Mouse (Mus musculus): ENCODE results near the gene Lsm3. TPM values are rescaled to one million over a fixed set of nuclear protein-coding genes. Genes with fewer than 3 reads are reported as not detected.

Gene Lsm3
- polyA plus RNA-seq, 1 experiment from 2014 or later, result 185 TPM

- Histone ChIP-seq H3K27ac (replicated peaks in 1 of 2; ENCODE audit: control insufficient read depth in 1 of 2, insufficient read depth in 1 of 2, low read depth in 2 of 2, low read length in 2 of 2) (no peak overlapping the region), H3K4me1 (ENCODE audit: control insufficient read depth in 2 of 2, insufficient read depth in 2 of 2, low read length in 2 of 2) (peaks cover 7 to 11% of the 10 kb centered on the region in 2 experiments), H3K4me3 (ENCODE audit: control insufficient read depth in 1 of 2, insufficient read depth in 1 of 2, low read depth in 1 of 2, low read length in 2 of 2) (no peak overlapping the region), H3K36me3 (ENCODE audit: control insufficient read depth, insufficient read depth, low read length) (no peaks in the 10 kb centered on the region), H3K9ac (ENCODE audit: low read length) (no peak overlapping the region), H3K27me3 (ENCODE audit: control insufficient read depth, insufficient read depth, low read length) (peaks cover 80% of the 10 kb centered on the region), H3K9me3 (ENCODE audit: control insufficient read depth, low read length) (peaks cover 4% of the 10 kb centered on the region; the same call in 1 of the 2 replicates), H3K4me2 (ENCODE audit: low read length) (no peak overlapping the region)
- WGBS, result 86% methylated on average over 11 of the region's 11 CpGs
- no peak for ATAC-seq (ENCODE audit: insufficient number of reproducible peaks, insufficient read depth, low FRiP score, low read depth)
Observed at GRCm38 (mm10) chr6:91536047-91536765, 20.5 kb downstream of the Lsm3 start.

GRCm38 (mm10) chr6:91541276-91541675 lies 25.5 kb downstream of the Lsm3 start:
- Histone ChIP-seq H3K36me3 (ENCODE audit: control insufficient read depth, insufficient read depth, low read length) (no peaks in the 10 kb centered on the region), H3K9ac (ENCODE audit: low read length) (no peak overlapping the region), H3K27ac (replicated peaks in 1 of 2; ENCODE audit: control insufficient read depth in 1 of 2, insufficient read depth in 1 of 2, low read depth in 2 of 2, low read length in 2 of 2) (no peak overlapping the region), H3K4me1 (ENCODE audit: control insufficient read depth in 2 of 2, insufficient read depth in 2 of 2, low read length in 2 of 2) (peaks cover 25 to 29% of the 10 kb centered on the region in 2 experiments), H3K4me2 (ENCODE audit: low read length) (no peak overlapping the region), H3K4me3 (ENCODE audit: control insufficient read depth in 1 of 2, insufficient read depth in 1 of 2, low read depth in 1 of 2, low read length in 2 of 2) (no peak overlapping the region), H3K27me3 (ENCODE audit: control insufficient read depth, insufficient read depth, low read length) (peaks cover 85% of the 10 kb centered on the region), H3K9me3 (ENCODE audit: control insufficient read depth, low read length) (peaks cover 4% of the 10 kb centered on the region; the same call in 1 of the 2 replicates)
- 46% methylated on average over 3 of the region's 3 CpGs for WGBS
- no peak for ATAC-seq (ENCODE audit: insufficient number of reproducible peaks, insufficient read depth, low FRiP score, low read depth)

- no peaks in the 10 kb centered on the region for H3K36me3 ChIP-seq (ENCODE audit: control insufficient read depth, insufficient read depth, low read length)
- no peak overlapping the region for H3K9ac ChIP-seq (ENCODE audit: low read length)
- H3K27ac ChIP-seq (replicated peaks in 1 of 2; ENCODE audit: control insufficient read depth in 1 of 2, insufficient read depth in 1 of 2, low read depth in 2 of 2, low read length in 2 of 2), result peak overlapping the region in 1 of 2 experiments; percentile 67; a peak in 2 of 4 replicates
- H3K27me3 ChIP-seq (ENCODE audit: control insufficient read depth, insufficient read depth, low read length), result peaks cover 74% of the 10 kb centered on the region
- 29% methylated on average over 5 of the region's 5 CpGs for WGBS
- peaks cover 4% of the 10 kb centered on the region; the same call in 1 of the 2 replicates for H3K9me3 ChIP-seq (ENCODE audit: control insufficient read depth, low read length)
- no peak overlapping the region for H3K4me2 ChIP-seq (ENCODE audit: low read length)
- peaks cover 29 to 35% of the 10 kb centered on the region in 2 experiments for H3K4me1 ChIP-seq (ENCODE audit: control insufficient read depth in 2 of 2, insufficient read depth in 2 of 2, low read length in 2 of 2)
- no peak overlapping the region for H3K4me3 ChIP-seq (ENCODE audit: control insufficient read depth in 1 of 2, insufficient read depth in 1 of 2, low read depth in 1 of 2, low read length in 2 of 2)
- no peak for ATAC-seq (ENCODE audit: insufficient number of reproducible peaks, insufficient read depth, low FRiP score, low read depth)
Observed at GRCm38 (mm10) chr6:91543056-91543455, 27.3 kb downstream of the Lsm3 start.

GRCm38 (mm10) chr6:91546241-91546884 lies 30.6 kb downstream of the Lsm3 start:
- Histone ChIP-seq H3K9me3 (ENCODE audit: control insufficient read depth, low read length) (no peaks in the 10 kb centered on the region; the same call in 1 of the 2 replicates), H3K4me3 (ENCODE audit: control insufficient read depth in 1 of 2, insufficient read depth in 1 of 2, low read depth in 1 of 2, low read length in 2 of 2) (no peak overlapping the region), H3K36me3 (ENCODE audit: control insufficient read depth, insufficient read depth, low read length) (no peaks in the 10 kb centered on the region), H3K27ac (replicated peaks in 1 of 2; ENCODE audit: control insufficient read depth in 1 of 2, insufficient read depth in 1 of 2, low read depth in 2 of 2, low read length in 2 of 2) (peak overlapping the region; percentile 63), H3K4me1 (ENCODE audit: control insufficient read depth in 2 of 2, insufficient read depth in 2 of 2, low read length in 2 of 2) (peaks cover 30 to 35% of the 10 kb centered on the region in 2 experiments), H3K4me2 (ENCODE audit: low read length) (0 out of 2 replicates have a peak overlapping the region, but pooled peaks have one; percentile 4), H3K9ac (ENCODE audit: low read length) (no peak overlapping the region), H3K27me3 (ENCODE audit: control insufficient read depth, insufficient read depth, low read length) (peaks cover 76% of the 10 kb centered on the region)
- ATAC-seq (ENCODE audit: insufficient number of reproducible peaks, insufficient read depth, low FRiP score, low read depth), result peak; percentile 93
- WGBS, result 5% methylated on average over 9 of the region's 9 CpGs

GRCm38 (mm10) chr6:91547313-91547712 lies 31.6 kb downstream of the Lsm3 start:
- Histone ChIP-seq H3K27ac (replicated peaks in 1 of 2; ENCODE audit: control insufficient read depth in 1 of 2, insufficient read depth in 1 of 2, low read depth in 2 of 2, low read length in 2 of 2) (no peak overlapping the region), H3K9ac (ENCODE audit: low read length) (no peak overlapping the region), H3K4me2 (ENCODE audit: low read length) (no peak overlapping the region), H3K4me3 (ENCODE audit: control insufficient read depth in 1 of 2, insufficient read depth in 1 of 2, low read depth in 1 of 2, low read length in 2 of 2) (no peak overlapping the region), H3K36me3 (ENCODE audit: control insufficient read depth, insufficient read depth, low read length) (no peaks in the 10 kb centered on the region), H3K4me1 (ENCODE audit: control insufficient read depth in 2 of 2, insufficient read depth in 2 of 2, low read length in 2 of 2) (peaks cover 27 to 31% of the 10 kb centered on the region in 2 experiments), H3K9me3 (ENCODE audit: control insufficient read depth, low read length) (no peaks in the 10 kb centered on the region; the same call in 1 of the 2 replicates), H3K27me3 (ENCODE audit: control insufficient read depth, insufficient read depth, low read length) (peaks cover 78% of the 10 kb centered on the region)
- 63% methylated on average over 1 of the region's 1 CpGs for WGBS
- ATAC-seq (ENCODE audit: insufficient number of reproducible peaks, insufficient read depth, low FRiP score, low read depth), result no peak

- peaks cover 76% of the 10 kb centered on the region for H3K27me3 ChIP-seq (ENCODE audit: control insufficient read depth, insufficient read depth, low read length)
Observed at GRCm38 (mm10) chr6:91549621-91550020, 33.9 kb downstream of the Lsm3 start.

GRCm38 (mm10) chr6:91551671-91552070 lies 35.9 kb downstream of the Lsm3 start:
- no peak for ATAC-seq (ENCODE audit: insufficient number of reproducible peaks, insufficient read depth, low FRiP score, low read depth)
- Histone ChIP-seq H3K27me3 (ENCODE audit: control insufficient read depth, insufficient read depth, low read length) (peaks cover 79% of the 10 kb centered on the region), H3K9ac (ENCODE audit: low read length) (no peak overlapping the region), H3K27ac (replicated peaks in 1 of 2; ENCODE audit: control insufficient read depth in 1 of 2, insufficient read depth in 1 of 2, low read depth in 2 of 2, low read length in 2 of 2) (no peak overlapping the region), H3K36me3 (ENCODE audit: control insufficient read depth, insufficient read depth, low read length) (no peaks in the 10 kb centered on the region), H3K4me1 (ENCODE audit: control insufficient read depth in 2 of 2, insufficient read depth in 2 of 2, low read length in 2 of 2) (peaks cover 6% of the 10 kb centered on the region in 2 experiments), H3K4me2 (ENCODE audit: low read length) (no peak overlapping the region), H3K4me3 (ENCODE audit: control insufficient read depth in 1 of 2, insufficient read depth in 1 of 2, low read depth in 1 of 2, low read length in 2 of 2) (no peak overlapping the region), H3K9me3 (ENCODE audit: control insufficient read depth, low read length) (peaks cover 5% of the 10 kb centered on the region)
- WGBS, result 100% methylated on average over 3 of the region's 3 CpGs

More at GRCm38 (mm10) chr6:91549621-91550020, 33.9 kb downstream of the Lsm3 start:
- no peak overlapping the region for H3K27ac ChIP-seq (replicated peaks in 1 of 2; ENCODE audit: control insufficient read depth in 1 of 2, insufficient read depth in 1 of 2, low read depth in 2 of 2, low read length in 2 of 2)
- WGBS, result 61% methylated on average over 5 of the region's 5 CpGs
- H3K9ac ChIP-seq (ENCODE audit: low read length), result no peak overlapping the region
- peaks cover 15 to 16% of the 10 kb centered on the region in 2 experiments for H3K4me1 ChIP-seq (ENCODE audit: control insufficient read depth in 2 of 2, insufficient read depth in 2 of 2, low read length in 2 of 2)
- H3K9me3 ChIP-seq (ENCODE audit: control insufficient read depth, low read length), result no peaks in the 10 kb centered on the region; the same call in 1 of the 2 replicates
- no peak overlapping the region for H3K4me2 ChIP-seq (ENCODE audit: low read length)
- no peak overlapping the region for H3K4me3 ChIP-seq (ENCODE audit: control insufficient read depth in 1 of 2, insufficient read depth in 1 of 2, low read depth in 1 of 2, low read length in 2 of 2)
- no peak for ATAC-seq (ENCODE audit: insufficient number of reproducible peaks, insufficient read depth, low FRiP score, low read depth)
- no peaks in the 10 kb centered on the region for H3K36me3 ChIP-seq (ENCODE audit: control insufficient read depth, insufficient read depth, low read length)

Measured in heart, embryonic 14.5 days (tissue).